Mouse (Mus musculus) liver, embryonic 11.5 days (tissue): Measurements from ENCODE around the gene Rgs16. TPM values are rescaled to one million over a fixed set of nuclear protein-coding genes. Genes with fewer than 3 reads are reported as not detected.

Experiments used
- ATAC-seq: fragments of 200-750 bp; cut with Nextera tagmentation; replicated peaks from 2 replicates; pipeline ENCODE4 v1.8.0; 2017; ENCODE audit warnings: moderate number of reproducible peaks, mild to moderate bottlenecking, moderate TSS enrichment, moderate library complexity; ENCODE audit not compliant: low FRiP score
- DNase-seq: peaks from one replicate; pipeline ENCODE4 v3.0.0-alpha.2; 2017; ENCODE audit warnings: low spot score
- H3K27ac ChIP-seq: fragments of 300-500 bp; sonication (generic); 2 replicates; pipeline ENCODE4 v1.5.1; 2014; ENCODE audit warnings: mild to moderate bottlenecking, low read depth, low read length, control low read depth
- H3K27me3 ChIP-seq: fragments of 300-500 bp; sonication (generic); replicated peaks from 2 replicates; pipeline ENCODE4 v1.6.1; 2014; ENCODE audit warnings: low read length, mixed read lengths; ENCODE audit not compliant: control insufficient read depth, insufficient read depth
- H3K36me3 ChIP-seq: fragments of 300-500 bp; sonication (generic); 2 replicates; pipeline ENCODE4 v1.6.1; 2014; ENCODE audit warnings: mild to moderate bottlenecking, low read length, moderate library complexity, mixed read lengths; ENCODE audit not compliant: control insufficient read depth, insufficient read depth
- H3K4me1 ChIP-seq: fragments of 300-500 bp; sonication (generic); replicated peaks from 2 replicates; pipeline ENCODE4 v1.6.1; 2014; ENCODE audit warnings: low read length, mixed read lengths; ENCODE audit not compliant: control insufficient read depth, insufficient read depth
- H3K4me2 ChIP-seq: fragments of 300-500 bp; sonication (generic); 2 replicates; pipeline ENCODE4 v1.6.1; 2014; ENCODE audit warnings: mild to moderate bottlenecking, control low read depth, moderate library complexity
- H3K4me3 ChIP-seq: fragments of 300-500 bp; sonication (generic); 2 replicates; pipeline ENCODE4 v1.5.1; 2014; ENCODE audit warnings: low read depth, low read length, control low read depth
- H3K9ac ChIP-seq: fragments of 300-500 bp; sonication (generic); 2 replicates; pipeline ENCODE4 v1.6.1; 2014; ENCODE audit warnings: low read depth, low read length, control low read depth
- H3K9me3 ChIP-seq: fragments of 300-500 bp; sonication (generic); 2 replicates; pipeline ENCODE4 v1.6.1; 2016; ENCODE audit warnings: low read length, inconsistent platforms, mixed read lengths; ENCODE audit not compliant: control insufficient read depth
- WGBS: fragments of 180-500 bp; shearing (Covaris S2); extraction: QIAGEN DNeasy Blood & Tissue Kit; methylation state at CpG from one replicate; pipeline ENCODE4 v1.1.7; 2014; 5-methylcytosine and 5-hydroxymethylcytosine counted together
- polyA plus RNA-seq: library from polyadenylated mRNA; unstranded; fragments of >200 nt; fragmentation: Nextera tagmentation; extraction: Ambion mirVana; gene quantifications from 2 replicates; pipeline ENCODE4 v1.2.1, GENCODE M21; 2014

The Rgs16 gene
- polyA plus RNA-seq, 1 experiment from 2014 or later = 1.3 TPM

DNA sequence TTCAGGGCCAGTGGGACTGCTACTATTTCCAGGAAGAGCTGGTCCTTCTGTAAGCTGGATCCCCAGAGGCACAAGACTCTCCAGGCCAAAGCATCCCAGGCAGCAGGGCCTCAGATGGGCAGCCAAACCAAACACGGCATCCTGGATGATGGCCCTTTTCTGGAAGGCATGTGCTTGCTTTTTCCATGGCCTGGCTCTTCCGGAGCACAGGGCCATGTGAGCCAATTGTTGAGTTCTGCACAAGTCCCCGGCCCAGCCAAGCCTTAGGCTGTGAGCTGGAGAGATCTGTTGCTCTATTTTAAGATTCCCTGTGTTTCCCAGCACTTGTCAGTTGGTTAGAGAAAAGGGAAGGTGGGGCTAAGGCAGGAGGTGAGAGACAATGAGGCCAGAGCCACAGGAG lies 9.5 kb upstream of the Rgs16 start:
- ATAC-seq (no peak), DNase-seq (no peak)
- H3K27ac ChIP-seq = no peak overlapping the region
- no peaks in the 10 kb centered on the region for H3K27me3 ChIP-seq
- WGBS = 50% methylated on average over 3 of the region's 3 CpGs
- H3K36me3 ChIP-seq = no peaks in the 10 kb centered on the region
- no peaks in the 10 kb centered on the region for H3K9me3 ChIP-seq
- H3K4me3 ChIP-seq = no peak overlapping the region
- no peak overlapping the region for H3K9ac ChIP-seq
- no peaks in the 10 kb centered on the region for H3K4me1 ChIP-seq
- no peak overlapping the region for H3K4me2 ChIP-seq

GRCm38 (mm10) chr1:153733181-153733580 lies 7.0 kb upstream of the Rgs16 start:
- 57% methylated on average over 9 of the region's 9 CpGs for WGBS
- H3K4me1 ChIP-seq = no peaks in the 10 kb centered on the region
- no peak overlapping the region for H3K4me2 ChIP-seq
- no peak overlapping the region for H3K4me3 ChIP-seq
- H3K27ac ChIP-seq = no peak overlapping the region
- peaks cover 8% of the 10 kb centered on the region for H3K27me3 ChIP-seq
- DNase-seq = no peak
- no peaks in the 10 kb centered on the region for H3K36me3 ChIP-seq
- no peak overlapping the region for H3K9ac ChIP-seq
- H3K9me3 ChIP-seq = no peaks in the 10 kb centered on the region
- no peak for ATAC-seq

- ATAC-seq = no peak
- Histone ChIP-seq H3K27ac (no peak overlapping the region), H3K9me3 (no peaks in the 10 kb centered on the region), H3K36me3 (no peaks in the 10 kb centered on the region), H3K4me3 (no peak overlapping the region), H3K27me3 (peaks cover 25% of the 10 kb centered on the region), H3K4me2 (no peak overlapping the region), H3K9ac (no peak overlapping the region), H3K4me1 (no peaks in the 10 kb centered on the region)
- WGBS = 62% methylated on average over 4 of the region's 4 CpGs
- DNase-seq = no peak
Measured at GRCm38 (mm10) chr1:153734866-153735265, 5.3 kb upstream of the Rgs16 start.

GRCm38 (mm10) chr1:153736096-153736495 lies 4.1 kb upstream of the Rgs16 start:
- no peaks in the 10 kb centered on the region for H3K4me1 ChIP-seq
- H3K9ac ChIP-seq = no peak overlapping the region
- no peak overlapping the region for H3K27ac ChIP-seq
- ATAC-seq (no peak), DNase-seq (no peak)
- no peaks in the 10 kb centered on the region for H3K36me3 ChIP-seq
- H3K4me3 ChIP-seq = no peak overlapping the region
- H3K4me2 ChIP-seq = no peak overlapping the region
- no peaks in the 10 kb centered on the region for H3K9me3 ChIP-seq
- WGBS = 59% methylated on average over 6 of the region's 6 CpGs
- H3K27me3 ChIP-seq = peaks cover 37% of the 10 kb centered on the region

GRCm38 (mm10) chr1:153737101-153738085 lies 2.8 kb upstream of the Rgs16 start:
- no peak for DNase-seq

GRCm38 (mm10) chr1:153739437-153740015 lies 623 bp upstream of the Rgs16 start:
- Histone ChIP-seq H3K36me3 (no peaks in the 10 kb centered on the region), H3K27me3 (peaks cover 47% of the 10 kb centered on the region), H3K4me1 (no peaks in the 10 kb centered on the region), H3K4me2 (peak overlapping the region; percentile 63), H3K9ac (no peak overlapping the region), H3K4me3 (peak overlapping the region; percentile 39), H3K9me3 (no peaks in the 10 kb centered on the region), H3K27ac (no peak overlapping the region)
- DNase-seq (no peak), ATAC-seq (no peak)
- 19% methylated on average over 13 of the region's 13 CpGs for WGBS

More at GRCm38 (mm10) chr1:153737101-153738085, 2.8 kb upstream of the Rgs16 start:
- no peak overlapping the region for H3K27ac ChIP-seq
- no peaks in the 10 kb centered on the region for H3K4me1 ChIP-seq
- H3K36me3 ChIP-seq = no peaks in the 10 kb centered on the region
- ATAC-seq = no peak
- H3K9ac ChIP-seq = no peak overlapping the region
- H3K9me3 ChIP-seq = no peaks in the 10 kb centered on the region
- 61% methylated on average over 9 of the region's 9 CpGs for WGBS
- H3K4me3 ChIP-seq = no peak overlapping the region
- H3K4me2 ChIP-seq = no peak overlapping the region
- peaks cover 47% of the 10 kb centered on the region for H3K27me3 ChIP-seq

DNA sequence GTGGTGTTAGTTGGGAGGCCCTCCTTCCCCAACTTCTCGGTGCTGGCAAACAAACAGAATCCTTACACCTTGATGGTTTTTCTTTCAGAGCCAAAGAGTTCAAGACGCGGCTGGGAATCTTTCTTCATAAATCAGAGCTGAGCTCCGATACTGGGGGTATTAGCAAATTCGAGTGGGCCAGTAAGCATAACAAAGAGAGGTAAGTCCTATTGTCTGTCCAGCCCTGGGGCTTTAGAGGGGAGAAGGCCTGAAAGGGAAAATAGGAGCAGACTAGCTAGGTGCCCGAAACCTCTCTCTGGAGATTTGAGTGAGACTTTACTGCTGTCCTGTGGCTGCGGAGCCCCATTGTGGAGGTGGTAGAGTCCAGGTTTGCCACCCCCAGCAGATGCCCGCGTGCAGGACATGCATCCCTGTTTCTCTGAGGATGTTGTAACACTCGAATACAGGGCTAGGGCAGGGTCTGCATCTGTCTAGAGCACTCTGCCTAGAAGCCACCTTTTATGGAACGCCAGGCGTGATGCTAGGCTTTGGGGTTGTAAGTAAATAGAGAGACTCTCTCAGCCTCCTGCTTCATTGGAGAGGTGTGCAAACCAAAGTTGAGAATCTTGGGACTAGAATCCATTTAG lies 739 bp downstream of the Rgs16 start:
- H3K4me1 ChIP-seq = no peaks in the 10 kb centered on the region
- H3K27ac ChIP-seq = no peak overlapping the region
- peak overlapping the region; percentile 39; the same call in 1 of the 2 replicates for H3K4me3 ChIP-seq
- no peak overlapping the region for H3K9ac ChIP-seq
- 45% methylated on average over 12 of the region's 12 CpGs for WGBS
- peaks cover 47% of the 10 kb centered on the region for H3K27me3 ChIP-seq
- DNase-seq (no peak), ATAC-seq (no peak)
- peak overlapping the region; percentile 63; the same call in 1 of the 2 replicates for H3K4me2 ChIP-seq
- no peaks in the 10 kb centered on the region for H3K9me3 ChIP-seq
- no peaks in the 10 kb centered on the region for H3K36me3 ChIP-seq

GRCm38 (mm10) chr1:153741551-153742316 lies 1.6 kb downstream of the Rgs16 start:
- Histone ChIP-seq H3K4me3 (no peak overlapping the region), H3K36me3 (no peaks in the 10 kb centered on the region), H3K9ac (no peak overlapping the region), H3K27me3 (peaks cover 47% of the 10 kb centered on the region), H3K9me3 (no peaks in the 10 kb centered on the region), H3K4me2 (no peak overlapping the region), H3K4me1 (no peaks in the 10 kb centered on the region), H3K27ac (no peak overlapping the region)
- 70% methylated on average over 18 of the region's 18 CpGs for WGBS
- DNase-seq = no peak
- ATAC-seq = no peak
